Mouse (Mus musculus): ENCODE measurements at regions not wholly inside any gene's neighbourhood (a gene's known extent, or its start where the extent isn't known, plus 50 kb on each side); places are given as distances from the start of the nearest gene placed in this dataset.
"Not testable (repeated sequence)": the region's sequence is repeated elsewhere in the genome, so short reads cannot be mapped to it uniquely, and the experiment has no call there.

DNA sequence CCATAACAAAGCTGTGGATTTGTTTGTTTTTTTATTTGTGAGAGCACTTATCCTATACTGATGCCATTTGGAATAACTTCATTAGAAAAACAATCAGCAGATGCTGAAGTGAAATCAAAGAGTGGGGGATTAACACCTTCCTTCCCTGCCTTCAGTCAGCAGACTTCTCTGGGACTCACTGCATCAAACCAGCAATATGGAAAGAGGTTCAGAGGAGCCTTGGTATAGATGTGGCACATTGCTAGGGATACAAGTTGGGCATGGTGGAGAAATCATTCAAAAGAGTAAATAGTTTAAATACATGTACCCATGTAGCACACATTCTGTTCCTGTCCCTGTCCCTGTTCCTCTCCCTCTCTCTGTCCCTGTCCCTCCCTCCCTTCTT, 364.0 kb upstream of the Rgs18 start:
- H3K4me1 ChIP-seq: no peaks in the 10 kb centered on the region
- H3K27me3 ChIP-seq (ENCODE audit: poor library complexity, severe bottlenecking): no peaks in the 10 kb centered on the region
- no peak for DNase-seq (ENCODE audit: extremely low spot score, low spot score)
- no peaks in the 10 kb centered on the region for H3K36me3 ChIP-seq (replicated peaks)
- no peak overlapping the region for H3K4me3 ChIP-seq
- no peaks in the 10 kb centered on the region for H3K9me3 ChIP-seq
- no peak overlapping the region for H3K27ac ChIP-seq

DNA sequence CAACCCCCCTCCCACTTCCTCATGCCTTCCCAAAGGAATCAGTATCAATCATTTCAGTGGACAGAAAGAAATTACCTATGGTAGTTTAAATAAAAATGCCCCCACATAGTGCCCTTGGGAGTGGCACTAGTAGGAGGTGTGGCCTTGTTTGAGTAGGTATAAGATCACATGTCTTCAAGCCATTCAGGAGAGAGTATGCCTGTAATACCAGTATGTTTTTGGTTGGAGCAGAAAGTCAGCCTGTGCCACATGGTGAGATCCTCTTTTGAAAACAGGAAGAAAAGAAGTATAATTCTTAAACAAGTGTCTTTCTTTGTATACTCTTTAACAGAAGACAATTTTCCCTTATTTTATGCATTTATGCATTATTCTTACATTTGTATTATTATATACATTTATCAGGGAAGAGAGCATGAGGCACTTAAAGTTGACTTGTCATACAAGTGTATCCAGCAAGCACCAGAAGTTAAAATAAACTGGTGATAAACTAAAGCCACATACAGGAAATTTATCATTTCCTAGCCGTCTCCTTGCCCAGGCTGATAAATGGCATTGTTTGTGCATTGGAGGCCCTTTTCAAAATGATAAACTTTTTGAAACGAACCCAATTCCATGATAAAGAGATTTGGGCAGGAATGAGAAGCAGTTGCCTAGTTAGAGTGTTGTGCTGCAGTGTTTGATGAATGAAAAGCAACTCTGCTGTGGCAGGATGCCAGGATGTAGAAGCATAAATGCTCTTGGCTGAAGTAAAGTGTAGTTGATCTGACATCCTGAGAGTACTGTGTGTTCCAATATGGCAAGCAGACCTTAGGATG, 363.4 kb upstream of the Rgs18 start:
- H3K36me3 ChIP-seq (replicated peaks): no peaks in the 10 kb centered on the region
- H3K9me3 ChIP-seq: no peaks in the 10 kb centered on the region
- no peak for DNase-seq (ENCODE audit: extremely low spot score, low spot score)
- no peaks in the 10 kb centered on the region for H3K27me3 ChIP-seq (ENCODE audit: poor library complexity, severe bottlenecking)
- WGBS: 79% methylated on average over 2 of the region's 2 CpGs
- no peak overlapping the region for H3K4me3 ChIP-seq
- H3K27ac ChIP-seq: no peak overlapping the region
- no peaks in the 10 kb centered on the region for H3K4me1 ChIP-seq

DNA sequence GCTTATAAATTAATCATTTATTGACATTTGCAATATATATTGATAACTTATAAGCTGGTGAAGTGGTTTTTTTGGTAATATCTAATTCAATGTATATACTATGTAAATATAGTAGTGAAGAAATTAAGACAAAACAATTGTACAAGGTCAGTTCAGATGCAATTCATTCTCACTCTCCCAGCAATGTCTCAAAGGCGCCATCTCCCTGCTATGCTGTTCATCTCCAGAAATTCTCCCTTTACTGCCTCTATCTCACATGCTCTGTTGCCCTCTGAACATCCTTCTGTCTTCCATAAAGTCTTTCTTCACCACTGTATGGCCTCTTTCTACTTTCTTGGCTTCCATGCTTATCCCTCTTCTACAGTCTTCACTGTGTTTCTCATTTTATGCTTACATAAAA, 355.8 kb upstream of the Rgs18 start:
- H3K36me3 ChIP-seq (replicated peaks): no peaks in the 10 kb centered on the region
- no peaks in the 10 kb centered on the region for H3K27me3 ChIP-seq (ENCODE audit: poor library complexity, severe bottlenecking)
- no peak overlapping the region for H3K4me3 ChIP-seq
- no peaks in the 10 kb centered on the region for H3K9me3 ChIP-seq
- no peak for DNase-seq (ENCODE audit: extremely low spot score, low spot score)
- no peaks in the 10 kb centered on the region for H3K4me1 ChIP-seq
- 70% methylated on average over 1 of the region's 1 CpGs for WGBS
- H3K27ac ChIP-seq: no peak overlapping the region

DNA sequence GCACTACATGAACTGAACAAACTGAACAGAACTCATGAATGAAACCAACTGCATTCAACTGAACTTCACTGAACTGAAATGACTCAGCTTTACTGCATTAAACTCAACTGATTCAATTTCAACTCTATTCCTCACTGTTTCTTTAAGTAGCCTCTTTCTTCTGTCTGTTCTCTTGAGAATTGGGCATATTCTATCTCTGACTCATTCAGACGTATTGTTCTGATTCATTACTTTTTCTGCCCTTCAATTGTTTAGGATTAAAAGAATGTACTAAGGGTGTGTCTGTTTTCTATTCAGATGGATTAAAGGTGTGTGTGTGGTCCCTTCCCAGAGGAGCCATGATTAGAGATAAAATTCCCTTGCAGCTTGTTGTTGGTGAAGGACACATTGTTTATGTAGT, 337.9 kb upstream of the Rgs18 start:
- no peak overlapping the region for H3K27ac ChIP-seq
- H3K36me3 ChIP-seq (replicated peaks): no peaks in the 10 kb centered on the region
- no peaks in the 10 kb centered on the region for H3K27me3 ChIP-seq (ENCODE audit: poor library complexity, severe bottlenecking)
- no peak for DNase-seq (ENCODE audit: extremely low spot score, low spot score)
- H3K4me1 ChIP-seq: no peaks in the 10 kb centered on the region
- no peak overlapping the region for H3K4me3 ChIP-seq
- WGBS: 84% methylated on average over 1 of the region's 1 CpGs
- H3K9me3 ChIP-seq: no peaks in the 10 kb centered on the region; the same call in 1 of the 2 replicates

DNA sequence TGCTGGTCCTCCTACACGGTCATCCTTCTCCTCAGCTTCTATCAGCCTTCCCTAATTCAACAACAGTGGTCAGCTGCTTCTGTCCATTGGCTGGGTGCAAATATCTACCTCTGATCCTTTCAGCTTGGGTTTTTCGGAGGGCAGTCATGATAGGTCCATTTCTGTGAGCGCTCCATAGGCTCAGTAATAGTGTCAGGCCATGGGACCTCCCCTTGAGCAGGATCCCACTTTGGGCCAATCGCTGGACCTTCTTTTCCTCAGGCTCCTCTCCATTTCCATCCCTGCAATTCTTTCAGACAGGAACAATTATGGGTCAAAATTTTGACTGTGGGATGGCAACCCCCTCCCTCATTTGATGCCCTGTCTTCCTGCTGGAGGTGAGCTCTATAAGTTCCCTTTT, 331.5 kb upstream of the Rgs18 start:
- not testable (repeated sequence) for H3K9me3 ChIP-seq; H3K4me3 ChIP-seq; H3K27ac ChIP-seq; H3K4me1 ChIP-seq; H3K27me3 ChIP-seq (ENCODE audit: poor library complexity, severe bottlenecking); H3K36me3 ChIP-seq (replicated peaks); DNase-seq (ENCODE audit: extremely low spot score, low spot score)
- 89% methylated on average over 4 of the region's 4 CpGs for WGBS

DNA sequence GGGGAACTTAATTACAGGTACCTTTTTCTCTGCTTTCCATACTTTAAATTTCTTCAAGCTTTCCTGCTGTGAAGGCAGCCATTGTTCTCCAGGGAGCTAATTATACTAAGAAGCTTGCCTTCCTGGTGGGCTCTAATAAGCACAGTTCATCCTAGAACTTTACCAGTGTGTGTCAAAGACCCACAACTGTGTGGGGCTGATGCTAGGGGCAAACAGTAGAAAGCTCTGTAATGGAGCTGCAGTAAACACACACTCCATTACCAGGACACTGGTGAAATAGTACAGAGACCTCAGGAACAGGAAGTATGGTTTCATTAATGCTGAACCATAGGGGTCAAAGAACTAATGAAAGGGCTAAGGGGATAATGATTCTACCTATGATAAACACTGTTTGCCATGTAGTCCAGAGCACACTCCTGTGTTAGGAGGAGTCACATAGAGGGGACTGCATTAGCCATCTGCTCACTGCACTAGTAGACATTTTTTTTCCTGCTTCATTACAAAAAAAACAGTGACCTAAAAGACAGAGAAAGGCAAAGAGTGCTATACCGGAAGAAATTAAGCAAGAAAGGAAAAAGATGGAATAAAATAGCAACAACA, 290.1 kb upstream of the Rgs18 start:
- Histone ChIP-seq H3K27ac (no peak overlapping the region), H3K9me3 (no peaks in the 10 kb centered on the region), H3K4me1 (peaks cover 8% of the 10 kb centered on the region), H3K27me3 (ENCODE audit: poor library complexity, severe bottlenecking) (peaks cover 52% of the 10 kb centered on the region), H3K36me3 (replicated peaks) (no peaks in the 10 kb centered on the region), H3K4me3 (no peak overlapping the region)
- WGBS: 52% methylated on average over 1 of the region's 1 CpGs
- DNase-seq (ENCODE audit: extremely low spot score, low spot score): no peak

DNA sequence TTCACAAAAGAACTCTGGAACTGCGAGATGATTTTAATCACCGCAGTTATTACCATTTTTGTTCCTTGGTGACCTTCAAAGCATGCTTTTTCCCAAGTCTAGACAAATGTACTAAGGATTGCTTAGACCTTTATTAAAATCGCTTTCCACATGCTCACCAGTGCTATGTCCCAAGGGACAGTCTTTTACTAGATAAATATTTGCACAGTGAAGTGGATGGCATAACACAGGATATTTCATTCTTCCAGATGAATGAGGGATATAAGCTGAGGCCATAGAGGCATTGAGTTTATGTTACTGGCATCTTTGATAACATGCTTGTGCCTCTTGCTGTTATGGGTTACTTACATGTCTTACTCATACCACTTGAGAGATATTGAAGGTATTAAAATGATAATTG, 289.1 kb upstream of the Rgs18 start:
- Histone ChIP-seq H3K27me3 (ENCODE audit: poor library complexity, severe bottlenecking) (peaks cover 48% of the 10 kb centered on the region), H3K4me3 (no peak overlapping the region), H3K27ac (no peak overlapping the region), H3K4me1 (peaks cover 8% of the 10 kb centered on the region), H3K9me3 (no peaks in the 10 kb centered on the region), H3K36me3 (replicated peaks) (no peaks in the 10 kb centered on the region)
- 82% methylated on average over 3 of the region's 3 CpGs for WGBS
- DNase-seq (ENCODE audit: extremely low spot score, low spot score): no peak

DNA sequence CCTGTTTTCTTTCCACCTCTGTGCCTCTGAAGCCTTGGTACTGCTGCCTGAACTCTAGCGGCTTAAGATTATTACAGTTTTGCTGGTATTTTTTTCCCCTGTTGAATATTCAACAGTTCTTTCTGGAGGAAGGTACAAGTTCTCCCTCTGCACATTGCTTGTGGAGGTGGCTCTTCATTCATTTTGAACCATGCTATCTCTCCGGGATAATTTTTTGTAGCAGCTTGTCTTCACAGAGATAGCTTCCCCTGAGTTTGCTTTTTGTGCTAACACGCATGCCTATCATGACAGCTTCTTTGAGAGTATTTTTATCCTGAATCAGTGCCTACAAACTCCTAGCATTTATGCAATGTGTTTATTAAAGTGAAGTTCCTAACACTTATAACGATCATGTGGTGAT, 240.4 kb upstream of the Rgs18 start:
- H3K27me3 ChIP-seq (ENCODE audit: poor library complexity, severe bottlenecking): no peaks in the 10 kb centered on the region
- no peak for DNase-seq (ENCODE audit: extremely low spot score, low spot score)
- 92% methylated on average over 4 of the region's 4 CpGs for WGBS
- H3K4me3 ChIP-seq: no peak overlapping the region
- H3K4me1 ChIP-seq: no peaks in the 10 kb centered on the region
- no peak overlapping the region for H3K27ac ChIP-seq
- no peaks in the 10 kb centered on the region for H3K36me3 ChIP-seq (replicated peaks)
- H3K9me3 ChIP-seq: no peaks in the 10 kb centered on the region

DNA sequence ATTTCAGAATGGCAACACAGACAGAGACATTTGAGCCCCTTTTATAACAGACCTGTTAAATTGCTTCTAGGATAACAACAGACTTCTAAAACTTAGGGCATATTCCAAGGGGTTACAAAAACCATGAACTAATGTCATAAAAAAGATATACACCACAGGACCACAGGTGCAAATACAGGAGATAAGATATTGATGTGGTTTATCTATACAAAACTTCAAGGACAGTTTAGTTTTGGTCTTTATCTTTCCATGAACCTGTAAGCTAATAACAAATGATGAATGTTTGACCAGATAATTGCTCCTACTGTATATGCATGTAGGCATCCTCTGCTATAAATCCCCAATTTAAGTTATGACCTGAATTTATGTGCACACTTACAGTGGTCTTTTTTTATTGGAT, 235.6 kb upstream of the Rgs18 start:
- Histone ChIP-seq H3K4me1 (no peaks in the 10 kb centered on the region), H3K9me3 (no peaks in the 10 kb centered on the region), H3K4me3 (no peak overlapping the region), H3K36me3 (replicated peaks) (no peaks in the 10 kb centered on the region), H3K27ac (no peak overlapping the region), H3K27me3 (ENCODE audit: poor library complexity, severe bottlenecking) (no peaks in the 10 kb centered on the region)
- no peak for DNase-seq (ENCODE audit: extremely low spot score, low spot score)

DNA sequence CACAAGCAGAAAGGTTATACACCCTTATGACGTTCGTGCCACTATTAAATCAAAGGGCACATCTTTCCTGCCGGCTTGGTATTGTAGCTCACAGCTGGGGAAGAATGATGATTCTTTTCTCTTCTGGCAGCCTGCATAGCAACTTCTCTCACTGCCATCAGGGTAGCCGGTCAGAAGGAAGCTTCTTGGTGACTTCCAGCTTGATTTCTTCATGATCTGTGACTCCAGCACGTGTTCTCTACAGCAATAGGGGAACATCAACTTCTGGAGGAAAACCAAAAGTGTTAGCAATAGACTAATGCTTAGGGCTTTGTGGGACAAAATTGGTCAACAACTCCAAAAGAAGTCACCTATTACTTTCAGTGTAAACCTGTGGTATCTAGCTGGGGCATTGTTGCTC, 202.9 kb upstream of the Rgs18 start:
- Histone ChIP-seq H3K36me3 (replicated peaks) (no peaks in the 10 kb centered on the region), H3K4me1 (no peaks in the 10 kb centered on the region), H3K4me3 (no peak overlapping the region), H3K9me3 (no peaks in the 10 kb centered on the region), H3K27ac (no peak overlapping the region), H3K27me3 (ENCODE audit: poor library complexity, severe bottlenecking) (no peaks in the 10 kb centered on the region)
- no peak for DNase-seq (ENCODE audit: extremely low spot score, low spot score)
- 59% methylated on average over 5 of the region's 5 CpGs for WGBS

DNA sequence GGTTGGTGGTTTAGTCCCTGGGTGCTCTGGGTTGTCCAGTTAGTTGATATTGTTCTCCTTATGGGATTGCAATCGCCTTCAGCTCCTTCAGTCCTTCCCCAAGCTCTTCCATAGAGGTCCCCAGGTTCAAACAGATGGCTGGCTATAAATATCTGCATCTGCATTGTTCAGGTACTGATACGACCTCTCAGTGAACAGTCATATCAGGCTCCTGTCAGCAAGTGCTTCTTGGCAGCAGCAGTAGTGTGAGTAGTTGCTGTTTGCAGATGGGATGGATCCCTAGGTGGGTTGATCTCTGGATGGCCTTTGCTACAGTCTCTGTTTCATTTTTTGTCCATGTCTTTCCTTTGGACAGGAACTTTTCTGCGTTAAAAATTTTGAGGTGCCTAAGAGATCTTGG, 190.5 kb upstream of the Rgs18 start:
- H3K27ac ChIP-seq: no peak overlapping the region

DNA sequence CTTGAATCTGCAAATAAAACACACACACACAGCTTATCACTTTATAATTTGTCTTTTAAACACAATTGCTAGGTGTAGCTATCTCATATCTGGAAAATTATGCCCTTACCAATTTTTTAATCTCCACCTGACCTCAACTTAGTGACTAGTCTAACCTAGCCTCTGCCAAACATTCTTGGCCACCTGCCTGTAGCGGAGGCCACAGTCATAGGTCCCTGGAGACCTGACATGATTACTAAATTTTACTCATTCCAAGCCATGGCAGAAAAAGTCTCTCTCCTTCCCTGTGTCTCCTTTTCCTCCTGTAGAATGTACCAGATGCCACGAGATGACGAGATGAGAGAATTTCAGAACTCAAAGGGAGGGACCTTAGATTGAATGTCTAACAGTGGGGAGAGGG, 163.8 kb upstream of the Rgs18 start:
- no peaks in the 10 kb centered on the region for H3K4me1 ChIP-seq
- no peaks in the 10 kb centered on the region for H3K36me3 ChIP-seq (replicated peaks)
- WGBS: 91% methylated on average over 3 of the region's 3 CpGs
- no peak for DNase-seq (ENCODE audit: extremely low spot score, low spot score)
- H3K27ac ChIP-seq: no peak overlapping the region
- no peaks in the 10 kb centered on the region for H3K9me3 ChIP-seq
- no peaks in the 10 kb centered on the region for H3K27me3 ChIP-seq (ENCODE audit: poor library complexity, severe bottlenecking)
- no peak overlapping the region for H3K4me3 ChIP-seq

More for the DNA sequence above, 190.5 kb upstream of the Rgs18 start:
- H3K4me1 ChIP-seq: no peaks in the 10 kb centered on the region
- DNase-seq (ENCODE audit: extremely low spot score, low spot score): no peak
- H3K36me3 ChIP-seq (replicated peaks): no peaks in the 10 kb centered on the region
- no peaks in the 10 kb centered on the region for H3K27me3 ChIP-seq (ENCODE audit: poor library complexity, severe bottlenecking)
- no peaks in the 10 kb centered on the region for H3K9me3 ChIP-seq
- H3K4me3 ChIP-seq: no peak overlapping the region
- 79% methylated on average over 3 of the region's 3 CpGs for WGBS

DNA sequence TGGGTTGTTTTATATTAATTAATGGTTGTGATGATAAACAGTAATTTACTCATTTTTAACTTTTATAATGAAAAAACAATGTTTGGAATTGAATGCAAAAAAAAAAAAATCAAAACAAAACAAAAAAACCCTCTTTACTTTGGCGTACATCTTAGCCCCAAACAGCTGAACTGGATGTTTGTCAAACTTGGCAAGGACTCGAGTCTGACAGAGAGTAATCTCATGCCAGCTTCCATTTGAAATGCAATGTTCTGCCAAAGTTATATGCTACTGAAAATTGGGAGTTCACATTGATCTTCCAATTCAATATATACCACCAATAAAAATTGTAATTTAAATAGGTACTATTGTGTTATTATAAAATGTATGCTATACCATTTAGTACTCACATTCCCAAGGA, 150.9 kb upstream of the Rgs18 start:
- Histone ChIP-seq H3K27me3 (ENCODE audit: poor library complexity, severe bottlenecking) (no peaks in the 10 kb centered on the region), H3K9me3 (peaks cover 6% of the 10 kb centered on the region; the same call in 1 of the 2 replicates), H3K36me3 (replicated peaks) (no peaks in the 10 kb centered on the region), H3K27ac (no peak overlapping the region), H3K4me3 (no peak overlapping the region), H3K4me1 (no peaks in the 10 kb centered on the region)
- WGBS: 84% methylated on average over 2 of the region's 2 CpGs
- no peak for DNase-seq (ENCODE audit: extremely low spot score, low spot score)

DNA sequence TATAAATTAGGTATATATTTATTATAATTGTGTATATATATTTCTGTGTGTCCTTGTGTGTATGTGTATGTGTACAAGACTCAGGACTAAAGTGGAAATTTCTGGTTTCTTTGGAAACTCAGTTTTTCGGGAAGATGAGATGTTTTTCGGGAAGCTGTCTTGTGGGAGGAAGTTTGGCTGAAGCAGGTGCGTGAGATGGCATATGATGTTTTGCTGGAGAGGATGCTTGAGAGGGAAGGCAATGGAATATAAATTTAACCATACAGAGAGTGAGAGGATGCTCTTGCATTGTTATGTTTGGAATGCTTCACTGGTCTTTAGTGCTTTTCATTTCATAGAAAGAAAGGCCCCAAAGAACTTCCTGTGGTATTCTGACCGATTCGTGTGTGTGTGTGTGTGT, 141.3 kb upstream of the Rgs18 start:
- Histone ChIP-seq H3K36me3 (replicated peaks) (no peaks in the 10 kb centered on the region), H3K9me3 (no peaks in the 10 kb centered on the region), H3K27ac (no peak overlapping the region), H3K27me3 (ENCODE audit: poor library complexity, severe bottlenecking) (no peaks in the 10 kb centered on the region), H3K4me3 (no peak overlapping the region), H3K4me1 (no peaks in the 10 kb centered on the region)
- 93% methylated on average over 5 of the region's 5 CpGs for WGBS
- DNase-seq (ENCODE audit: extremely low spot score, low spot score): no peak
